Mouse (Mus musculus) adrenal gland, adult 2 months (tissue): Measurements from ENCODE around the gene Dnajc19. TPM values are rescaled to one million over a fixed set of nuclear protein-coding genes. Genes with fewer than 3 reads are reported as not detected.
A peak's percentile ranks its signal among the peaks of the same experiment; 100 is the strongest.
"Not testable (repeated sequence)": the region's sequence is repeated elsewhere in the genome, so short reads cannot be mapped to it uniquely, and the experiment has no call there.

Source experiments
- DNase-seq: peaks from one replicate; pipeline ENCODE4 v3.0.0; 2021
- long read RNA-seq: library from polyadenylated mRNA; stranded (forward); transcript quantifications from one replicate; pipeline ENCODE4 v2.0.0, GENCODE M21; 2021
- polyA plus RNA-seq: library from polyadenylated mRNA; depleted of rRNA; stranded (reverse); fragments of >200 nt; gene quantifications from 2 replicates; pipeline ENCODE4 v1.2.3, GENCODE M21; 2012; rRNA removed
- total RNA-seq, 2 experiments: library from RNA; stranded (reverse); gene quantifications; 2 replicates each; pipeline ENCODE4 v1.2.3; 2021

Dnajc19 gene
- total RNA-seq (10 to 100 TPM; 88.8 to 92.7 TPM), polyA plus RNA-seq (70.1 and 83.0 TPM in 2 replicates)
- long read RNA-seq, transcript Dnajc19-202 (6 exons, 659 nt), result major isoform, 94 of 102 reads
- long read RNA-seq, partial matches to known transcripts, result 0 of 102 reads
- long read RNA-seq, other reads (novel, unspliced or antisense), result 3 of 102 reads

DNA sequence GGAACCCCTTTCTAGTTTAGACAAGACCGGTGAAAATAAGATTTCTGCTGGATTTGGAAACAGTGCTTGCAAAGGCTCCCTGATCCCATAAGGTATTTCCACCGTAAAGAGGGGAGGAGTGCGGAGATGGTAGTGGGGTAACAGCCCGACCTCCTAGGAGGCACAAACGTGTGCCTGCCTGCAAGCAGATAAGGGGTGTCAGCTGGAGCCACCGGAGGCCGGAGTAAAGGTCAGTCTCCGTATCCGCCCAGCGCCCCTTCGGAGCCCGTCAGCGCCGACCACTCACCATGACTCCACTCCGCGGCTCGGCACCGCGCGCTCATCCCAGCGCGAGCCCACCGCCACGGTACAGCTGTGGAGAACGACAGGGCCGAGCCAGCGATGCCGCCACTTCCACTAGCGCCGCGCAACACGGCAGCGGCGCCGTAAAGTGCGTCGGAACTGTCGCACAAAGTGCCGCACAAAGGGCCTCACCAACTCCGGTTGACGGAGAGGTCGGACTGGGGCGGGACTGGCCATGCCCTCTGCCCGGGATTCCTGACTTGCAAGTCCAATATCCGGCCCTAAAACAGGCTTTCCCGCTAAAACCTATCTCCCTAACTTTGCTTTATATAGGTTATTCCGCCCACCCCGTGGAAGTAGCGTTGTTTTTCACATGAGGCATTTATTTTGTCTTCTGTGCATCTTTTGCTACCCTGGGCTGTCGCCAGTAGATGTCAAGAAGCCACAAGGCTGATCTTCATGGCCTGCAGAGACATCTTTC lies at the start of gene Dnajc19:
TSS of gene Dnajc19 (minus strand) at position 422 of the 763 bp plus-strand sequence.
- DNase-seq, result peak; percentile 96

DNA sequence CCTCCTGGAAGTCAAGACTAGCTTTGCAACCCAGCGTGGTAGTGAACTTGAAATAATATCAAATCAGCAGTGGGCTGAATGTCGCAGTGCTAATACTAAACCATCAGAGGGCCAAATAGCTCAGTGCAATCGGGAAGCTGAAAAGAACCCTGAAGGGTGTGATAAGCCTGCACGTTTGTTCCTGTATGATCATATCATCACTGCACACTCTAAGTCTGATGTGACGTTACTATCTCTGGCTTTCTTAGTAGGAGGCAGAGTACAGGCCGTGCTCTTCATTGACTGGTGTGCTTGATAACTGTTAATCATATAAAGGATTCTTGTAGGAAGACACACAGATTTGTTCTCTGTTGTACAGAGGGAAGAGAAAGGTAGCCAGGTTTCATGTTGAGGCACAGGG lies 48.8 kb upstream of the Dnajc19 start:
- DNase-seq, result no peak

DNA sequence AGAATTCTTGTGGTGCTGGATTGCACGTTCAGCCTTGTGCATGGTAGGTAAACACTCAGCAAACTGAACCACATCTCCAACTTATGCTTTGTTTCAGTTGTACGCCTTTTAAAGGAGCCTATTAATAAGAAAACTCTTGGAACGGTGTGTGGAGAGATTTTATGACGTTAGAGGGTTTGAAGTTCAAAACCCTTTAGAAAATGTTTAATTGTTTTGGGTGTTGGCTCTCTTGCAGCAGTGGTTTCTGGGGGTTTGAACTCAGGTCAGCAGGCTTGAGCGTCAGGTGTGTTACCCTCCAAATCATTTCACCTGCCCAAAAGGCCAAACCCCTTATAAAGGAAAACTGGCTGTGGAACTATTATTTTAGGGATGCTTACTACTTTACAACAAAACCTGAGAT lies 40.2 kb upstream of the Dnajc19 start:
- DNase-seq, result no peak

DNA sequence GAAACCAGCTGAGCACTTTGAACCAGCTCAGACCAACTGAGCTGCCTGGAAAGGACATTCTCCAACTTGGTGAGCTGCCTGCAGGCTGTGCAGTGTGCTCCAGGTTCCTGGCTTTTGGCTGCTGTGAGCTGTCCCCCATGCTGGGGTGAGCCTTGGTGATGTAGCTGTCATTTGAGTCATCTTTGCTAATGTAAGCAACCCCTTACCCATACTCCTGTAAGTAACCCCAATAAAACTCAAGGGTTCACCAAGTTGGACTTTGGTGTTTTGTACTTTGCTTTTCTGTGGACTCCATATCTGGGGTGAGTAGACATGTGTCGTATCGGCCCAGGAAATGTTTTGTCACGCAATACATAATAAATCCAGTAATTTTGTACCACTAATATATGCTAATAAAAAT lies 39.7 kb upstream of the Dnajc19 start:
- no peak for DNase-seq

DNA sequence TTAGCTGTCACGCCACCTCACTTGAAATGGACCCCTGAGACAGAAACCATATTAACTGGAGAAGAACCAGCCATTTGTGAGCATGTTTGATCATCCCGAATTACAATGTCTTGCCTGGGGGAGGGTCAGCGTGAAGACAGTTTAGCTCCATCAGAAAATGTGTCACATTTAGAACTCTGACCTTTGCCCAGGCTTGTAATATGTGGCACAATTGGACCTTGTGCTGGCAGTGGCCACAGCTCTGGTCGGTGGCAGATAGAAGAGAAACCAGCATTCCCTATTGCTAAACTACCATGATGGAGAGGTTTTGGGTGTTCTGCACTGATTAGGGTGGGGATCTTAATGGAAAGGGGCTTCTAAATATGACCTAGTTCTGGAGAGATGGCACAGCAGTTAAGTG lies 38.7 kb upstream of the Dnajc19 start:
- DNase-seq, result no peak

DNA sequence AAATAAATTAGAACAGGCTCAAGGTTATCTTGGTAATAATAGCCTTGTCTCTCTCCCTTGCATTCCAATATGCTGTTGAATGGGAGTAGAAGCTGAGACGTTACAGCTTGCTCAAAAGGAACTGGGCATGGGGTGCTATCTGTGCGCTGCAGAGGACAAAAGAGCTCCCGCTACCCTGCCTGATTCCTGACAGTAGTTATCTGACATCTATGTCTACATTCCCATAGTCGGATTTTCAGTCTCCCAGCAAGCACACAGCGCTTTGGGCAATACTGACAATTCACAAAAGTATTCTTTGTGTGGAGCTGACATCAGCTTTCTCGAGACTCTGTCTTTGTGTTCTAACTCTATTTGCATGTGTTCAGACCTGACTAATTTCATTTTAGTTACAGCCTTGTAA lies 34.7 kb upstream of the Dnajc19 start:
- no peak for DNase-seq

DNA sequence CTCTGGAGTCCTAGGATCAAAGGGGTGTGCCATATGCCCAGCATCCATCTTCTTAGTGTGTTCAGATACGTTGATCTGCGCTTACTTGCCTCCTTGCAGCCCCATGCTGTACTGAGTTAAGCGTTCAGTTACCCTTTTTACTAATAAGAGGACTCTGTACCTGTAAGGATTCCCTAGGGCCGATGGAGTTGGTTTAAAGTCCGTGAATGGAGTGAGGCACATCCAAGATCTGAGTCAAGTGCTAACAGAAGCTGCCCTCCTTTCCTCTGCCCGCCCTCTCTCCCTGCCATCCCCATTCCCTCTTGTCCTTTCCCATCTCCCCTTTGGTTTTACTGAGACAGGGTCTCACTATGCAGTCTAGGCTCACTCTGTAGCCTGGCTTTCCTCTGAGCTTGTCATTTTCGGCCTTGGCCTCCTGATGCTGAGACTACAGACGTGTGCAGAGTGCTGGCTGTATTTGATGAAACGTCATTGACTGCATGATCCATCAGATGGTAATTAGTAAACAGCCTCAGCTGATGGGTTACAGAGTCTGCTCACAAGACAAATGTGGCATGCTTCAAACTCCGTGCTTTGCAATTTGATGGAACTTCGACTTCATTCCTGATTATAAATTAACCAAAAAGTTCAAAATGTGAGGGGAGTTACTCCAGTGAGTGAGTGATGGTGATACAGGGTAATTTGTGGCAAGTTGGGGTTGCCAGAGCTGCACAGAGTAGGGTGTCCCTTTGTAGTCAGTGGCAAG lies 31.0 kb upstream of the Dnajc19 start:
- DNase-seq, result no peak

DNA sequence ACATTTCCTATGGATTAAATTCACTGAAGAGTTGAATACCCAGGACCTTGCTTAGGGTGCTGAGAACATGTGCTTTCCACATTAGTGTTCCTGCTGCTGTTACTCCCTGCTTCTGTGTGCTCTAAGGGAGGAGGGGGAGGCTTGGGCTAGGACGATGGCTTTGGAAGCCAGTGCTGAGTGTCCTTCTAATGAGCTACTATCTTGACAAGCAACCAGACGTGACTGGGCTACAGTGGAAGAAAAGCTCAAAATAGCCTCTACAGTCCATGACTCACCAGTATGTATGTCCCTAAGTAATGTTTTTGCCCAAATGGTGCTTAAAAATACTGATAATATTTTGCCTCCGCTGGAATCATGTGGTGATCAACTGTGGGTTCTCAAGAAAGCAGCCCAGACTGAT lies 26.5 kb upstream of the Dnajc19 start:
- no peak for DNase-seq

DNA sequence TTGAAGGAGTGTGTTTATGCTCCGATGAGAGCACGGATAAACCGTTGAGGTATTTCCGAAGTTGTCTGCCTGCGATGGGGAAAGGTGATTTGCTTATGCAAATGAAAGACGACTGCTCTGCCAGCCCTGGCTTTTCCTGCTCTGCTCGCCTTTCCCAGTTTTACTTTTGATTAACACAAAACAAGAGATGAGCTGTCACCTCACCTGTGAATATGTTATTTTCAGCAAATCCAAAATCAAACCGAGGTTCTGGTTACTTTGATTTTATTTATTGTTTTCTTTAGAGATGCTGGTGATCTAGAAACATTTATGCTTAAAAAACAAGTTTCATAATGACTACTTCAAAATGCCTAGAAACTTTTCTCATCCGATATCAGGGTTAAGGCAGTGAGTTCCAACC lies 25.3 kb upstream of the Dnajc19 start:
- DNase-seq, result no peak

DNA sequence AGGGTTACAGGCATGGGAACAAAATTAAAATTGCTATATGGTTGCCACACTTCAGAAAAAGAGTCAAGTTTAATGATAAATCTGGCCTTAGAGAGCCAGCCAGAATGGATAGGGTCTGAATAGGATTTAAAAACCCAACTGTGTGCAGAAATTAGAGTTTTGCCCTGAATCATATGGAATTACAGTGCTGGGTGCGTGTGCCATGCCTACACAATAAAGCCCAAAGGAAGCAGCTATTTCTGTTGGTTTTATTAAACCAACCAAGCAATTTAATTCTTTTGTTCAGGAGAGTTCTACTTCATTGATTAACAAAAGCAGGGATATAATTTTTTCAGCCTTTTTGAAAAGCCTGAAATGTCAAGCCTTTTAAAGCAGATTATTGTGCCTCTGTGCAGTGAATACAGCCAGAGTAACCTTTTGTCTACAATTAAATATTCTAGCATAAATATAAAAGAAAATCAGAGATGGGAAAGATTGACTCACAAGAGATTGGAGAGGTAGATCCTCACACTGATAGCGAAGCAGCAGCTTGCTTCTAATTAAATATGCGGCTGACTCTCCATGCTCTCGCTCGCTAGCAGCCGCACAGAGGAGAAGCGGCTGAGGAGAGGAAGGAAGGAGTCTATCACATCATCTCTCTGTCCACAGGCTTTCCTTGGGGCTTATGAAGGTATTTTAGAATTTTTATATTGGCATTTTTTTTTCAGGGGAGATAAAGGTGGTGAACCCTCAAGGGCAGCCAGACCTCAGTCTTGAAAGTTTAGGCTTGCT lies 23.0 kb upstream of the Dnajc19 start:
- no peak for DNase-seq

DNA sequence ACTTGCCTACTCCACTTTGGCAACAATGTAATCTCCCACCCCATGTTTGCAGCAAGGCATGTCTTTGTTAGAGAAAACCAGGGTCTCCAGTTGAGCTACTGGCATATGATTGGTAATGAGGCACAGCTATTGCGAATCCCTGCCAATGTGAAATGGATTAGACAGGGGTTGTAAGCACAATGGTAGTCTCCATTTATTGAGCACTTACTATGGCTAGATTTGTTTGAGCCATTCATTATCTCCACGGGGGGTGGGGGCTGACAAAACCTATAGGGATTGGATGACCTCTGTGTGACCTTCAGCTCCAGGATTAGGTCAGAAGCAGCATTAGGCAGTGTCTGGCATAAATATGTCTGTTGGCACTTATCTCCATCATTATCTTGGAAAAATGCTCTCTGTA lies 21.8 kb upstream of the Dnajc19 start:
- no peak for DNase-seq

DNA sequence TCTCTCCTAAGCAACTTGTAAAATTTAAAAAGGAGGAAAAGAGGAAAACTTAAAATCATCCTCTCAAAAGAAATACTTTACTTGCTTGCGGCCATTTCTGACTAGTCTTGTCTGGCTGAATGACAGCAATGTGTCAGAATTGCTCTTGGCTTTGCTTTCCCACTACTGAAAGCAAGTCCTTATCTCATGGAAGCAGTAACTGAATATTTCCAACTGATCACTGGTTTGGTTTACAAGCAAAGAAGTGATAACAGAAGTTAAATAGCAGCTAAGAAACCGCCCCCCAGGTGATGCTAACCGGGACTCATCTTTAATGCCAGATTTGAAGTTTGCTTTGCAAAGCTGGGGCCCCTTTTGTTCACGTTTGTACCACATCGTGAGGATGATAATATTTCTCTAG lies 2.5 kb upstream of the Dnajc19 start:
- no peak for DNase-seq

DNA sequence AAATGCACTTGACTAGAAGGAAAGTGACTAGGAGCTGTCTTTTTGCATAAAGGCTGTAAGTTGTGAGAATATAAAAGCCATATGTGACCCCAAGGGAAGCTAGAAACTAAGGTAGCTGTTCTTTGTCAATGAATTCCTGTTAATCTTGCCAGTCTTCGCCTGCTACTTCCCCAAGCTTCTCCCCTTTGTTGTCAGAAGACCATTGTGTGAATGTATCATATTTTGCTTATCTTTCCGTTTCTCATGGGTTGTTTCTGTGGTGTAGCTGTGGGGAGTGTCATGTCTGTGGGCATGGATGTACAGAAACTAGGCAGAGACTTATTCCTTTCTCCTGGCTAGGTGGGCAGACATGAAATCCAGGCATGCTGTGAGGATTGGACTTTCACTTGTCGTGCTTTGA lies 808 bp upstream of the Dnajc19 start:
- no peak for DNase-seq

DNA sequence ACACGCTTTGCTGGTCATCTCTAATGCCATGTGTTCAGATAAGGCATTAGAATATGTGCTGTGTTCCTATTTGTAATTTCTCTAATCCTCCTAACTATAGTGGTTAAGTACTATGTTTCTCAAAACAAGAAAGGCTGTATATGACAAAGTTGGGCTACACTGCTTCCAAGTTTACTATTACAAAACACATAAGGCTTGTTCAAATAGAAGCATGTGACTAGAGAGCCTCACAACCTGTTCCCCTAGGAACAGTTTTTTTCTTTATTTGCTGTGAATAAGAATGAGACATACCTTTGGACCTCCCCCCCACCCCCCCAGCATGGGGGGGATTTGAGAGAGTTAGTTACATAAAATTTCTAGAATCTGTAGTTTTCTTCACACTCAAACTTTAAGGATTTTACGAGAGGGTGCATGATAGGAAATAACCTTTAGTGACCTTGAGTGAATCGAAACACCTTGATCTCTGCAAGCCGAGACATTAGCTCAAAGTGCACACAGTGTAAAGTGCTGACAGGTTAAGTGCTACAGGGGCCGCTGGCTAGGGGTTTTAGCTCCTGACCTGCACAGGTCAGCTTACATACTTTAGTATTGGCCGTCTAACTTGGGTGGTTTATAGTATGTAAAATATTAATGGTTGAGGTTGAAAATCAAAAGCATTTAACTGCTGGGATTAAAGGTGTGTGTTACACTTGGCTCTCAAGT lies 4.9 kb downstream of the Dnajc19 start:
- DNase-seq, result no peak

DNA sequence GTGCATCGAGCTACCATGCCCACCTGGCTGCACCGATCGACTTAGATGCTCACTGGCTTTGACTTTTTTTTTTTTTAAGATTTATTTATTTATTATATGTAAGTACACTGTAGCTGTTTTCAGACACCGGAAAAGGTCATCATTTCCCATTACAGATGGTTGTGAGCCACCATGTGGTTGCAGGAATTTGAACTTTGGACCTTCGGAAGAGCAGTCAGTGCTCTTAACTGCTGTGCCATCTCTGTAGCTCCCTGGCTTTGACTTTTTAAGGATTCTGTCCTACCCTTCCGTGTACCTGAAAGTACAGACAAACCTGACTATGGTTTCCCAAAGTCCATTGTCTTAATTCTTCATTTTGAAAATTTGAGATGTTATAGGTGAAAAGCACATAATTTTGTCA lies 8.4 kb downstream of the Dnajc19 start:
- DNase-seq, result no peak

DNA sequence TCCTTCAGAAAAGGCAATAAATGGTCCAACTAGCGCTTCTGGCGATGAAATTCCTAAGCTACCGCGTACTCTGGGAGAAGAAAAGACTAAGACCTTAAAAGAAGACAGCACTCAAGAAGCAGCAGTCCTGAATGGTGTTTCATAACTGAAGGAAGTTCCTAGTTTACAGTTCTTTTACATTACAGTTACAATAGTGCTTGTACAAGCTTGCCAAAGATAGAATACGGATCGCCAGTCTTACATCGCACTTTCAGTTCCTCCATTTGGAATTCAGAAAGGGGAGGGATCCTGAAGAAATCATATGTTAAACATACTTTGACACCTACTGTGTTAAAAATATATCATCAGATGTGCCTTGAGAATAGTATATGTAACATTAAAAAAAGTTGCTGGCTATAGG lies 12.2 kb downstream of the Dnajc19 start:
- not testable (repeated sequence) for DNase-seq

DNA sequence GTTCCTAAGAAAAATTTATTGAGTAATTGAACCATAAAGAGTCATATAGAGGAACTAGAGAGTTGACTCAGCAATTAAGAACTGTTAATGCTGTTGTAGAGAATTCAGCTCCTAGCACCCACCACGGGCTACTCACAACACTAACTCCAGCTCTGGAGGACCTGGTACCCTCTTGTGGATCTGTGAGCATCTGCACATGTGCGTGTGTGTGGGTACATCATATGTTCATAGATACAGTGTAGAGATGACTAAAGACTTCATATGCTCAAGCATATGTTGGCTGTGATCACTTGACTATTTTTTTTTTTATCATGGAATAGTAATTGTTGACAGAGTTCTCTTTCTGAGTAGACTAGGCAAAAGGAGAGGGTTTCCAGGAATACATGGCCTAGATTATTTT lies 18.8 kb downstream of the Dnajc19 start:
- no peak for DNase-seq

DNA sequence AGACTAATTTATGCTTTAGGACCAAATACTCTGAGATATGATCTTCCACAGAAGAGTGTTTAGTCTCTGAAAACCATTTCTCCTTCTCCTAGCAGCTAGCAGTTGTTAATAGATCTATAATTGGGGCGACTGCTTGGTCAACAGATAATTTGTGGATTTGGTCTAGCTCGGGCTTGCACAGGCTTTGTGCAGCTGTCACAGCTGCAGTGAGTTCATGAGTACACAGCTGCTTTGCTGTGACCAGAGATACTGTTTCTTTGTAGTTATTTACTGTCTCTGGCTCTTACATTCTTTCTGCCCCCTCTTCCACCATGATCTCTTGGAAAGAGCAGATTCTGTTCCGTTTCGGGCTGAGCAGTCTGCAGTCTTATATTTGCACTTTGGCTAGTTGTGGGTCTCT lies 39.1 kb downstream of the Dnajc19 start:
- no peak for DNase-seq

DNA sequence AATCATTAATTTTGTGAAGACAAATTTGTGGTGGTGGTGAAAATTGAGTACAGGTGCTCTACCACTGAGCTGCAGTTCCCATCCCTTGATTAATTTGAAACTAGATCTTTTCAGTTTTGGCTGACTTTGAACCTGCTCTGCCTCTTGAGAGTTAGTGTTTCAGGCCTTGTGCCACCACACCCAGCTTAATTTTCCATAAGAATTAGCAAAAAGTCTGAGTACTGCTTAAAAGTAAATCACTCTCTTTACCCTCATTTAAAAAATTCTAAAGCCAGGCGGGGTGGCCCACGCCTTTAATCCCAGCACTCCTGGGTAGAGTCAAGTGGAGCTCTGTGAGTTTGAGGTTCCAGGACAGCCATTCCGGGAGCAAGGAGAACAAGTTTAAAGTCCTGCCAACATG lies 45.4 kb downstream of the Dnajc19 start:
- DNase-seq, result no peak

DNA sequence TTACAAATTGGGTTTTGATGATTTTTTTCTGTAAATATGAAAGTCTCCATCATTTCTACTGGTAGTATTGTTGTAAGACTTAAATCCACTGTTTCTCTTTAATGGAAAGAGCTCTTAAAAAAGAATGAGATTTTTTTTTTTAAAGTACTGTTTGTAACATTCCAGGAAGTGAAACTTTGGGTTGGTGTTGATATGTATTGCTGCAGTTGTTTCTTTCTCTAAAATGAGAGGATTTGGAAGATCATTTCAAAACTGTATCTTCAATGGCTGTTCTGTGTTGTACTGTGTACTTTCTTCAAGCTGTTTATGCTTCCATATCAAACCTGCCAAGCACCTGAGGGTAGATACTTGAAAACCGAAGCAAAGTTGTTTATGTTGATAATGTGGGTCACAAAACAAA lies 46.3 kb downstream of the Dnajc19 start:
- no peak for DNase-seq

DNA sequence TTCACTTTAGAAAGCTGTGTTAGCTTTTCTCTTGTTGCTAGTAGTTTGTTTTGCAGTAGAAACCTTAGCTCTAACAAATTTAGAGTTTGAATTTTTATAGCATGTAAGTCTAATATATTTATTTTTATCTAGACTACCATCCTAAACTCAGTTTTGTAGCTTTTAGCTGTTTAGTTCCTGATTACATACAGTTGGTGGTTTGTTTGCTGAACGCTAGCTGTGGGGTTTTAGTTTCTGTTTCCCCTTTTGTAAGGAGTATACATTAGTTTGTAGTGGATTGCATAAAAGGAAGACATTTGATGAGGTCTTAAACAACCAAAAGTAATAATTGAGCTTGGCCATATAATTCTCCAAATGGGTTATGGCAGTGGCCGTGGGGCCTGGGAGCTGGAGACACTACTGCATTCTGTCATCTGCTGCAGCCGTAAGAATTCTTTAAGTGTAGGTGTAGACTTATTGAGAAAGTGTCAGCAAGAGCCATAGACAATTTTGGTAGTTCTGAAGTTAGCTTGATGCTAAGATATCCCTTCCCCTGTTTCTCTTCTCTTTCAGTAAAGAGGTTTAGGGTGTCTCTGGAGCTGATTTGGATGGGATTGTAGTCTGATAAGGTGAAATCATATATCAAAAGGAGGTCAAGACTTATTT lies 47.3 kb downstream of the Dnajc19 start:
- no peak for DNase-seq

DNA sequence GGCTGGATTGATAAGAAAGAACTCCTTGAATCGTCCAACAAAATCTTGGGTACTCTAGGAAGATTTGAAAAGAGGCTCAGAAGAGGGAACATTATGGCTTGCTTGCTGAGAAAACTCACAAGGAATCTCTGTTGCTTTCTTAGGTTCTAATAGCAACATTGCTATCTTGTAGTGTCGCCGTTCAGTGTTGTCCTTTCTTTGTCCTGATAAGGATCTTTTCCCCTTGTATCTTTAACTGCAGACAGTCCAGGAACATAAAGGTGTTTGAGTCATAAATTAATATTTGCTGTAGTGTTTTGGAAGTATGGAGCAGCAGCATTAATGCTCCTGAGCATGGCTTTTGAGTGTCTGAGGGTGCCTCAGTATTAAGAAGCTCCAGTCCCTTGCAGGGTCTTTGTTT lies 50.5 kb downstream of the Dnajc19 start:
- no peak for DNase-seq
